Mouse (Mus musculus) ES-Bruce4 (cell line): ENCODE data around the gene Xirp1. TPM values are rescaled to one million over a fixed set of nuclear protein-coding genes. Genes with fewer than 3 reads are reported as not detected.
A peak's percentile ranks its signal among the peaks of the same experiment; 100 is the strongest.
"Not testable (repeated sequence)": the region's sequence is repeated elsewhere in the genome, so short reads cannot be mapped to it uniquely, and the experiment has no call there.

ENCODE experiments used
- H3K27ac ChIP-seq: 2 replicates; pipeline ENCODE4 v1.5.1; 2012; ENCODE audit warnings: low read length, inconsistent platforms; ENCODE audit not compliant: insufficient read depth
- H3K27me3 ChIP-seq: 2 replicates; pipeline ENCODE4 v1.6.1; 2012; ENCODE audit warnings: mild to moderate bottlenecking, low read length, inconsistent platforms; ENCODE audit not compliant: control insufficient read depth, poor library complexity, insufficient read depth, severe bottlenecking
- H3K36me3 ChIP-seq: 2 replicates; pipeline ENCODE4 v1.6.1; 2012; ENCODE audit warnings: inconsistent platforms, mild to moderate bottlenecking, low read length, moderate library complexity; ENCODE audit not compliant: control insufficient read depth, poor library complexity, insufficient read depth, severe bottlenecking
- H3K4me1 ChIP-seq: one replicate; pipeline ENCODE4 v1.8.1; 2011; ENCODE audit warnings: low read length; ENCODE audit not compliant: control insufficient read depth, insufficient read depth
- H3K4me3 ChIP-seq: 2 replicates; pipeline ENCODE4 v1.5.1; 2011; ENCODE audit warnings: low read depth, mild to moderate bottlenecking, low read length
- H3K9ac ChIP-seq: 2 replicates; pipeline ENCODE4 v1.6.1; 2012; ENCODE audit warnings: low read depth, mild to moderate bottlenecking, inconsistent platforms; ENCODE audit not compliant: poor library complexity, severe bottlenecking
- H3K9me3 ChIP-seq: replicated peaks from 2 replicates; pipeline ENCODE4 v1.6.1; 2012; ENCODE audit warnings: mild to moderate bottlenecking, low read length, inconsistent platforms; ENCODE audit not compliant: control insufficient read depth, poor library complexity, insufficient read depth, severe bottlenecking
- CTCF ChIP-seq: IDR thresholded peaks from one replicate; pipeline ENCODE4 v1.8.1; 2011; ENCODE audit warnings: low read depth, low read length
- EP300 ChIP-seq: IDR thresholded peaks from 2 replicates; pipeline ENCODE4 v1.6.1; 2011; ENCODE audit warnings: low read depth, low read length; ENCODE audit not compliant: insufficient read depth
- POLR2A ChIP-seq: IDR thresholded peaks from one replicate; pipeline ENCODE4 v1.8.1; 2011; ENCODE audit warnings: low read length; ENCODE audit not compliant: insufficient read depth
- polyA plus RNA-seq: library from polyadenylated mRNA; stranded (reverse); fragments of >200 nt; gene quantifications from 2 replicates; pipeline ENCODE4 v1.2.4, GENCODE M21; 2011; ENCODE audit warnings: low read depth; ENCODE audit not compliant: missing spikeins, insufficient read depth, insufficient read length

The Xirp1 gene
- polyA plus RNA-seq, 1 experiment = not detected

GRCm38 (mm10) chr9:120014828-120015227 lies 8.6 kb downstream of the Xirp1 start:
- peaks cover 2% of the 10 kb centered on the region for H3K4me1 ChIP-seq
- no peak overlapping the region for H3K9ac ChIP-seq
- no peaks in the 10 kb centered on the region for H3K9me3 ChIP-seq
- H3K27me3 ChIP-seq = no peaks in the 10 kb centered on the region
- no peak for TF ChIP-seq POLR2A
- TF ChIP-seq CTCF = no peak
- no peak for TF ChIP-seq EP300
- no peak overlapping the region for H3K4me3 ChIP-seq
- no peak overlapping the region for H3K27ac ChIP-seq
- H3K36me3 ChIP-seq = no peaks in the 10 kb centered on the region

DNA sequence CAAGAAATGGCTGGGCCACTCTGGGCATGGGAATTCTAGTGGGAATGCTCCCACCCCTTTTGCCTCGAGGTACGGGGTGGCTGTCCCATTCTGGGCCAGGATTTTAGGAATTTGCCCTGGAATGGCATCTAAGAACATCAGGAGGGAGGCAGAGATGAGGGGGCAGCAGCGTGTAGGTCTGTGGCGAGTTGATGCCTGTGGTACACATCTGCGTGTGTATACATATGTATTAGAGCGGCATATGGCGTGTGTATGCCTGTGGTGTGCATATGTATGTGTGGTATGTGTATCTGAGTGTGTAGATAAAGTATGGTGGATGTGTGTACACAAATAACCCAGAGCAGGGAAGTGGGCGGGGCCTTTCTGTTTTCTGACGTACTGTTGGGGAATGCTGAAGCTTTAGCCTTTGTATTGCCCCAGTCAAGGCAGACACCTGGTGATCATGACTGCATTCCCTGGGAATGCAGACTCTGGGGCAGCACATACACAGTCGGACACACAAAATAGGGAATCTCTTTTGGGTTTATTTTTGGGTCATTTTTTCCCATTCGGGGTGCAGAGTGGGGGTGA lies 10.1 kb downstream of the Xirp1 start:
- no peak overlapping the region for H3K9ac ChIP-seq
- peaks cover 2% of the 10 kb centered on the region for H3K4me1 ChIP-seq
- H3K36me3 ChIP-seq = no peaks in the 10 kb centered on the region
- H3K9me3 ChIP-seq = no peaks in the 10 kb centered on the region
- H3K27ac ChIP-seq = peak overlapping the region; percentile 24; the same call in 1 of the 2 replicates
- H3K27me3 ChIP-seq = no peaks in the 10 kb centered on the region
- no peak for TF ChIP-seq POLR2A
- no peak overlapping the region for H3K4me3 ChIP-seq

GRCm38 (mm10) chr9:120012781-120013180 lies 10.6 kb downstream of the Xirp1 start:
- TF ChIP-seq POLR2A (no peak), CTCF (no peak), EP300 (no peak)
- Histone ChIP-seq H3K36me3 (no peaks in the 10 kb centered on the region), H3K27ac (peak overlapping the region; percentile 24; the same call in 1 of the 2 replicates), H3K27me3 (no peaks in the 10 kb centered on the region), H3K4me1 (peaks cover 2% of the 10 kb centered on the region), H3K4me3 (no peak overlapping the region), H3K9me3 (no peaks in the 10 kb centered on the region), H3K9ac (no peak overlapping the region)

GRCm38 (mm10) chr9:120012161-120012560 lies 11.2 kb downstream of the Xirp1 start:
- not testable (repeated sequence) for H3K27me3 ChIP-seq, H3K36me3 ChIP-seq, H3K9ac ChIP-seq, H3K9me3 ChIP-seq, H3K4me3 ChIP-seq, H3K4me1 ChIP-seq
- H3K27ac ChIP-seq = peak overlapping the region; percentile 24; the same call in 1 of the 2 replicates

DNA sequence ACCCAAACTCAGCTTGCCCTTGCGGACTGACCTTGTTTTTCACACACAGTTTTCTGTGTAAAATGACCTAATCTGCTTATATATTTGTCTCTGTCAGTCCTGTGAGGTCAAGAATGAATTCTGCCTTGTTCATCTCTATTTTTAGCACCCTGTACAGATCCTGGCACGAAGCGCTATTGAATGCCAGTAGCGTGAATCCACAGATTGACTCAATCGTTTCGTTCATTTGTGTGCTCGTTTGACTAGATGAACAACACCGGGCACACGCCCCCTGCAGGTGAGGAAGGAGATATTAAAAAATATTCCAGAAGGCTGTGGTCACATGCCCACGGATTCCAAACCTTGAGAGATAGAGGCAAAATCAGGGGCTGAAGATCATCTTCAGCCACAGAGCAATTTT lies 11.9 kb downstream of the Xirp1 start:
- H3K27me3 ChIP-seq = no peaks in the 10 kb centered on the region
- TF ChIP-seq CTCF = no peak
- TF ChIP-seq POLR2A = no peak
- TF ChIP-seq EP300 = no peak
- H3K9ac ChIP-seq = no peak overlapping the region
- H3K9me3 ChIP-seq = no peaks in the 10 kb centered on the region
- no peaks in the 10 kb centered on the region for H3K36me3 ChIP-seq
- H3K4me1 ChIP-seq = peaks cover 2% of the 10 kb centered on the region
- H3K27ac ChIP-seq = peak overlapping the region; percentile 71
- H3K4me3 ChIP-seq = peak overlapping the region; percentile 21; the same call in 1 of the 2 replicates

DNA sequence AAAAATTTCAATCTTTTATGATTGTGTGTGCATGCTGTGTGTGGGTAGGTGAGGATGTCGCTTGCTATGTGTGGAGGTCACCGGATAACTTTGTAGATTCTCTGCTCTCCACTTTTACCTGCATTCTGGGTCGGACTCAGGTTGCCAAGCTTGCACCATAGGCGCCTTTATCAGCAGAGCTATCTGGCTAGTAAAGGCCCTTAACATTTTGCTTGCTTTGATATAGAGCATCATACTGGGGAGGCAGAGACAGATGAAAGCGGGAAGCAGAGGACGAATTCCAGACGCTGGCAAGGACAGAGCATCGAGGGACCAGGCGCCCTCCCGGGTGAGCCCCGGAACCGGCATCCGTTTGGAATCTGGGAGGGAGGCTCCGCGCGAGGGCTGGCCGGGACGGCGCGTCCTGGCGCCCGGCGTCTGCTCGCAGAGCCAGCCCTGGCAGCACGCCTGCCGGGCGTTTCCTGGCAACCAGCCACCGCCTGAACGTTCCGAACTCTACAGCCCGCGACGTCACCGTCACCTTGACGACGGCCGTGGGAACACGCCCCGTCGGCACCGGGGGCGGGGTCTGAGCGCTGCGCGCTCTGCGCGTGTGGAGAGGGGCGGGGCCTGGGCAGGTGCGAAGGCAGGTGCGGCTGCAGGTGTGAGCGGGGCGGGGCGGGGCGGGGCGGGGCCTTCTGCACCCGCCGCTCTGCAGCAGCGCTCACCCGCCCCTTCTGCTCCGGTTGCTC lies 12.5 kb downstream of the Xirp1 start:
- Histone ChIP-seq H3K9ac (peak overlapping the region; percentile 33; the same call in 1 of the 2 replicates), H3K36me3 (no peaks in the 10 kb centered on the region), H3K4me3 (peak overlapping the region; percentile 68), H3K9me3 (no peaks in the 10 kb centered on the region), H3K4me1 (peaks cover 2% of the 10 kb centered on the region), H3K27me3 (no peaks in the 10 kb centered on the region), H3K27ac (0 out of 2 replicates have a peak overlapping the region, but pooled peaks have one; percentile 15)
- TF ChIP-seq EP300 = no peak
- TF ChIP-seq CTCF = no peak
- TF ChIP-seq POLR2A = no peak
